Mouse (Mus musculus) cerebellum, postnatal 14 days (tissue): ENCODE data around the gene Etv6.

Source experiments
- DNase-seq, 2 experiments: peaks; one replicate each; pipeline ENCODE4 v3.0.0; 2021; ENCODE audit warnings: mixed read lengths in 2 of 2

Gene Etv6

DNA sequence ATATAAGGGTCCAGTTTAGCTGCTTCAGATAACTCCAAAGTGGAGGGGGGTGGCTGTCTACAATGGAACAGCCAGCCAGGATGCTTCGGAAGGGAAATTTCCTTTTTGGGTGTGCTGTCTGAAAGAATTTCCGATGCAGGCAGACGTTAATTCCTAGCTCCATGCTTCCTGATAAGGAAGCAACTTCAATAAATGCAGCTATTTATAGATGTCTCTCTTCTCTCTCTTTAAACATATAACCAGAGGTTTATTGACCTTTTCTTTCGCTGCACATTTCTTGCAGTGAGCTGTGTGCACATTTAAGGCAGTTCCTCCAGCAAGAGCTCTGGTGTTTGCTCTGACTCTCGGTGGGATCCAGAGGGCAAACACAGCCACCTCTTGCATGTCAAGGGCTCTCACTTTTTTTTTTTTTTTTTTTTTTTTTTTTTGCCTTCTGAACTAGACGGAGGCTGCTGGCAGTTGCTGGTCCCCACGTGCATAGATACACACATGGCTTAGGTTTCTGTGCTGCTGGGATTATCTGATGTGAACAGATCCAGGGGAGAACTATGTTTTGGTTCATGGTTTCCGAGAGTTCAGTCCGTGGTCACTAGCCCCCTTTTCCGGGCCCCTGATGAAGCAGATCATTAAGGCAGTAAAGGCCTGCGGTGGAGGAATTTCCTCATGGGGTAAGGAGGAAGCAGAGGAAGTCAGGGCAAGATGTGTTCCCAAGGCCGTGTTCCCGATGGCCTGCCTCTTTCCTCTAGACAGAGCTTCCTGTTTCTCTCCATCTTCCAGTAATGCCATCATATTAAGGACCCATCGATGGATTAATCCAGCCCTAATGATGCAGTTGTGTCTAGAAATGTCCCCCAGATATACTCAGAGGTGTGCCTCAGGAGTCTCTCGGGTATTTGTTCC, 109.0 kb downstream of the Etv6 start:
- no peak for DNase-seq

DNA sequence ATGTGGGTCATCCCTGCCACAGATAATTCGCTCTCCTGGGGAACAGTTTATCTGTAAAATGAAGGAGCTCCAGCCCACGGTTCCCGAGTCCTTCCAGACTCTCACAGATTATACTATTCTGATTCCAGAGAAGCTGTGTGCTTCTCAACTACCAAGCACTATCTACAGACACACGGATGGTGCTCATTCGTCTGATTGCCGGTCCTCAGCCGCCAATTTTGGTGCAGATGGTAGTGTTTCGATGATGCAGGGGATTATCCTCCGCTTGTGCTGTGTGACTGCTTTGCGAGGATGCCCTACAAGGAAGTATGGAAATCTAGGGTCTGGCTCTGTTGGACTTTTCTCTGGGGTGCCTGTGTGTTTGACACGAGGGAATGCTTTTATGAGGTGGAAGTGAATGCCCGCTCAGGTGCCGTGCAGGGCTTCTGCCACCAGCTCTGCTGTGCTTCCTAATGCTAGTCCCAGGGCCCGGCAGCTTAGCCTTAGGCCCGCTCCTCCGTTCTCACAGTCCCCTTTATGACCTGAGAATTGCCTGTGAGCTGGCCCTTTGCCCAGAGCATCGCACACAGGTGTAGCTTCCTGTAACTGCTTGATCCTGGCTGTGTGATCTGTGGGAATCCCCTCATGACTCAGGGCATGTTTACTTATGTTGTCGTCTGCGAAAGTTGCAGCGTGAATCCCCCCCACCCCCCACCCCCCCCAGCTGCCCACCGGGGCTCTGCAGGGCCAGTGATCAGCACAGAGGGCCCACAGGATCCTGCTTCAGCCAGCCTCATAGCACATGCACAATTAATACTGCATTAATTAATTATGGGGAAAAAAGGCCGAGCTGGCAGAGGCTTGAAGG, 112.3 kb downstream of the Etv6 start:
- DNase-seq = peak; percentile 56 to 67

DNA sequence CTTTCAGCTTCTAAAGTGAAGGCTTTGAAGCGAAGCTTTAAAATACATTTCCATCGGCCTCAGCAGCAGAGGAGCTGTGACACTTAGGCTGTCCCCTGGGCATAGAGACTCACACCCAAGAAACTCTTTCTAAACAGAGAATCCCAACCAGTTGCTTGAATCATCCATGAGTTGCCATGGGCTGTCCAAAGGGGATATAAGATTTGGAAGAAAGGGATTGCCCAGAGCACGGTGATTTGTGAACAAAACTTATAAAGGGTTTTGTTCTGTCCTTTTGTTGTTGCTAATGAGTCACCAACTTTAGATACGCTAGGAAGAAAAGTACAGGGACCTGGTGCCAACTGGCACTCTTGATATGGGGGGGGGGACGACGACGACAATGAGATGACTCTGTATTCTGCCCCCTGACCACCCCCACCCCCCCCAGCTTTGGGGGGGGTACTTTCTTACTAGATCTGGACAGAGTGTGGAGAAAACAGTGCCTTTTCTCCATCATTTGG, 113.0 kb downstream of the Etv6 start:
- DNase-seq = no peak

DNA sequence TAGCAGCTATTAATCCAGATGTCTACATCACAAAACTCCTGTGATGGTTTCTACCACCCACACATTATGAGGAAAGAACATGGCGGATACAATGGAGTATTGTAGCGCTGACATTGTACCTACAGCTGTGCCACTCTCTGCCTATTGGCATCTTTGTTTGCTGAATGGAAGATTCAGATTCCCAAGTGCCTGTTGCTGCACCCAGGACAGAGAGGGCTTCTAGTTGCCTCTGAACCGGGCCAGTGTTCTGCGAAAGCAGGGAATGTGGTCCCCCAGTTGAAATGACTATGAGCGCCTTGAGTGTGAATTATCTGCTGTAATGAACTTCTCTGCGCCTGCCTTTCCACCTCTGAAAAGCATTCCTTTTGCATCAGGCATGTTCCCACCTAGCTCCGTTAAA, 114.1 kb downstream of the Etv6 start:
- no peak for DNase-seq

DNA sequence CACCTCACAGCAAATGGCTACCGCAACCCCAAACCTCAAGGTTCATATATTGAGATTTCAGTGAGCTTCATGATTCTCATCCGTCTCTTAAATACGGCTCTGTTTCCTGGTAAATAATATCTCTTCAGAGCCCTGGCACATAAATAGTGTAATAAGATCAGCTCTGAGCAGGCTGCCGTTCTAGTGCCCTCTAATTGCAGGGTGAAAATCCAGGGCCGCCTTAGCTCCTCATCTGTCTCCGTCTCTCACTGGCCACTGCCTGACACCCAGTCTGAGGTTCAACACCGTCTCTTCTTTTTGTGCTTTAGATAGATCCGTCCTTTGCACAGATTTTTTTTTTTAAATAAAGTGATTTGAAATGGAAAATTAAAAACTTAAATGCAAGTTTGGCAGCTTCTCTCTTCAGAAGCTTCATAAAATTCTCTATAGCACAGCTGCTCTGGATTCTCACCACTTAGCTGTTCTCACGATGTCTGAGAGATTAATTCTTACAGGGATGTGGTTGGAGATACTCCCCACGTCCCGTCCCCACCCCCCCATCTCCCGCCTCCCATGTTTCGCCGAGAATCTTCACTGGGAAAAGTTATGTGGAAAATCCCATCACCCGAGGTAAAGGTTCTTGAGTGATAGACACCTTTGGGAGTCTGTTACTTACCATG, 115.7 kb downstream of the Etv6 start:
- DNase-seq = no peak

DNA sequence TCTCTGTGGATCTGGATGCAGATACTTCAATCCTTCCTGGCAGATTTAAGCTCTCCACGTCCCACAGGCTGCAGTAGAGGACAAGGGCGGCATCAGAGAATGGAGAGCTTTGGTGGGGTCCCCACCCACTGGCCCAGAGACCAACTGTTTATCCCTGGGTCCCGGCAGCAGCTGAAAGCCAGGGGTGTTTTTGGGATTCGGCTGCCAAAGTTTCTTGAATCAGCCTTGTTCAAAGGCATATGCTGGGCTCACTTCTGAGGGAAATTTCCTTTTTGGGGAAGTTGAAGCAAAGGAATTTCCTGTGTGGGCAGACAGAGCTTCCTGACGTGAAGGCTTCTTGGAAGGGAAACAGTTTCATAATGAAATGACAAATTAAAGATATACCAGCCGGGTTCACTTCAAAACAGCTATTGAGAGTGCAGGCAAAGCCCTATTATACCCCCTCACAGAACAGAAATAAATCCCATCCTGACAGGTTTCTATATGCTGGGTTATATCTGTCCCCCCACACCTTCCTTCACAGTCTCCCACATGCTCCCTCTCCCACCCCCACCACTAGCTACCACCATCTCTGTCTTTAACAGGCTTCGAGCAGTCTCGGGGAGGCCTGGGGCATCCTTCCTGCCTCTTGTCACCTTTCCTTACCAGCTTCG, 116.5 kb downstream of the Etv6 start:
- no peak for DNase-seq

DNA sequence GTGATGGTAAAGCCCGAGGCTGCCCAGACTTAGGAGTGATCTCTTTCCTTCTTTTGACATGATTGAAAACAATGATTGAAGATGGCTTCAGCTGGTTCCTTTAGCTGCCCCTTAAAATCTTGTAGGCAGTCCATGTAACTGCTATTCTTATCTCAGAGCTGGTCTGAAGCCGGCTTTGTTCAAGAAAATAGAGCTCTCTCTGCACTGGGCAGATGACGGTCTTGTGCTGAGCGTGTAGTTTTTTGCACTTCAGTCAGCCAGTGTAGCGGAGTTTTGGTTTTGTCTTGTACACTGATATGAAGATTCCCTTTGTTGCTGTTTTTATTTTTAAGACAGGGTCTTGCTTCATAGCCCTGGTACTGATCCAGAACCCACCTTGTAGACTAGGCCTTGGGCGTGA, 117.0 kb downstream of the Etv6 start:
- DNase-seq = no peak

DNA sequence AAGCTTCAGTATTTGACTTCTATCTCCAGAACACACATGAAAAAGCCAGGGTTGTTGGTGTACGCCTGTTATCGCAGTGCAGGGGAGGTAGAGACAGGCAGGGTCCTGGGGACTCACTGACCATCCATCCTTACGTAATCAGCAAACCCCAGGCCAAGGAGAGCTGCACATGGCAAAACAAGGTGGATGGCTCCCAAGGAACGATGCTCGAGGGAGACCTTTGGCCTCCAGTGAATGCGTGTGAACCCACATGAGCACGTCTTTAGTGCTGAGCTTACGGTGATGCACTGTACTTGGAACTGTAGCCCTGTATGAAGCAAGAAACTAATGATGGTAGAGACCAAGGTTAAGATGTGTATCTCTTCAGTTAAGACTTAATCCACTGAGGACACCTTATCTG, 119.2 kb downstream of the Etv6 start:
- DNase-seq = no peak

DNA sequence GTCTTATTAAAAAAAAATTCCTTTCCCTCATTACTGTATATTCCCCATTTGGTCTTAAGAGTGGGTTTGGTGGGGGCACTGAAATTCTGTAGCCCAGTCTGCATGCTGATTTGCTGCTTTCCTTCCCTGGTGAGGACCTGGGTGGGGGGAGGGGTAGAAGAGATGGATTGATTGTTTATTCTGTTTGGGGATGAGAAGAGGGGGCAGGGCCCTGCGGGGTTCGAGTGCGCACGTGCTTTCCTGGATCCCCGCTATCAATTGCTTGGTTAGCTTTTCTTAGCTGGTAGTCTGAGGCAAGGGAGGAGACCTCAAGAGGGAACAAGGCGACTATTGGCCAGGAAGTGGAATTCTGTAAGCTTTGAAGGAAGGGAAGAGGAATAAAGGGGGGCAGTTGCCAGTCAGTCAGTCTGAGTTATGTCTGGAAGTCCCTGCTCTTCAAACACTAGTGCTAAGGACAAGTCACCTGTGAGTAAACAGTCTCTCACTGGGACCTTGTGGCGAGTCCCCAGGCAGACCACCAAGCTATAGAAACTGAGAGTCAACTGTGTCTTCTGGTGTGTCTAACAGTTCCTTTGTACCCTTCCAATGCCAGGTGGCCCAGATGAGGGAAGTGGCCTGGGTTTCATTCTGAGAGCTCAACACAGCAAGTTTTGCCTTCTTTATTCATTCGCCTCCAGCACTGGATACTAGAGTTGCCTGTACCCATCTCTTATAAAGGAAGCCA, 120.6 kb downstream of the Etv6 start:
- no peak for DNase-seq

DNA sequence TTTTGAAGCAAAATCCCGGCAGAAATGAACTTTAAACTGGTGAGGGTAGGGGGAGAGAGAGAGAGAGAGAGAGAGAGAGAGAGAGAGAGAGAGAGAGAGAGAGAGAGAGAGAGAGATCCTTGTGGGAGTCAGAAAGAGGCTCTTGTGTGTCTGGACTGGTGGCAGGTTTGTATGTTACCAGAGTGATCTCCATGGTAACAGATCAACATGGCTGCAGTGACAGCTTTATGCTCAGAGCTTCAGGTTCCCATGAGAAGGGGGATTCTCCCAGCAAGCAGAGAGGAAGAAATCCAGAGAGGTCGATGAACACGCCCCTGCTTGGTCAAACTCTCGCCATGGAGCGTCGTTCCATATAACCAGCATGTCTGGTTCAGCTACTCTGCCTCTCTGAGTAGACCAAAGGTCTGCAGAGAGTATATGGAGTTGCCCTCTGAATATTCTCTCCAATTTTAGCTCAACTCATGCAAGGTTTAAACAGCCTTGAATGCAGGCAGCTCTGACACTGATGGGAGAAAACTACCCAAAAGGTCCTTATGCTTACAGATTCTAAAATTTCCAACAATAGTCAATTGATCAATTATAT, 122.1 kb downstream of the Etv6 start:
- no peak for DNase-seq

DNA sequence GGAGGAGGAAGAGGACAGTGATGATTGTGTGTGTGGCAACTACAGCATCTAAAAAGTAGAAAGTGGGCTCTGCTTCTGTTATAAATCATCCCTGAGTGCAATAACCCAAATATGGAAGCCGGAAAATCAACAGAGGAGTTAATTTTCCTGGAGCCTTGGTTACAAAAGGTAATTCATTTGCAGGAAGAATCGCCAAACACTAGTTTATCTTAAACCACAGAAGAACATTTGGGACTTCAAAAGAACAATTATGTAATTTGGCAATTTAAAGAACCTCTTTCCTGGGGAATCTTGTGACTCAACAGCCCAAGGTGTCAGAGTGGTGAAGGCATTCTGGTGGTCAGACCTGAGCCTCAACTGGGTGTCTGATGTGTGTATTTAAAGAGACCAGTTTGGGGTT, 122.7 kb downstream of the Etv6 start:
- DNase-seq = no peak

DNA sequence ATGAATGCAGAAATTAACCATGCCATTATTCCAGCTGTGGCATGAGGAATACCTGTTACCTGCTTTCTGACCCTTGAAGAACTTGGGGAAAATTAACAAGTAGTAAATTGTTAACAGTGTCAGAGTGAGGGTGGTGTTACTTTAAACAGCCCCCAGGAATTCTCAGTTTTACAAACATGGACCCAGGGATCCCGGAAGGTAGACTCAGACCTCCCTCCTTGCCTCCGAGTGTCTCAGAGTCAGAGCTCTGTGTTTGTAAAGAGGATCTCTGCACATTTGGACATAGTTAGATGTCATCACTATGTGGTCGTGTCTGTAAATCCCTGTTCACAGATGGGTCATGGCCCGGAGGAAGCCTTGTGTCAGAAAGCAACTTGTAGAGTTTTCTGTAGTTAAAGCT, 124.2 kb downstream of the Etv6 start:
- no peak for DNase-seq

DNA sequence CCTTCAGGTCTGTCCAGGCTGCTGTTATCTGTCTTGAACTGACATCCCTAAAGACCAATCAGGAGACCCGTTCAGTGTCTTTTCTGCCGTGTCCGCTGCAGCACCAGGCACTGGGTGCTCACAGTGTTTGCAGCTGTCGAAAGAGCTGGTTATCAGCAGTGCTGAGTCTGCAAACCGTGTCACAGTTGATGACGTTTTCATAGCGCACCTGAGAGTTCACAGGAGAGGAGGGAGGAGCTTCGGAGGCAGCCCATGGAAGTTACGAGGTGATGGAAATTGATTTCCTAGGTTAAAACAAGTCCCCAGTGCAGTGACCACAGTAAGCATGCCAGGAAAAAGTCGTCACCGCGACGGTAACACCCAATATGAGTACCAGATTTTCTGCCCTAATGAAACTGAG, 125.5 kb downstream of the Etv6 start:
- DNase-seq = no peak

DNA sequence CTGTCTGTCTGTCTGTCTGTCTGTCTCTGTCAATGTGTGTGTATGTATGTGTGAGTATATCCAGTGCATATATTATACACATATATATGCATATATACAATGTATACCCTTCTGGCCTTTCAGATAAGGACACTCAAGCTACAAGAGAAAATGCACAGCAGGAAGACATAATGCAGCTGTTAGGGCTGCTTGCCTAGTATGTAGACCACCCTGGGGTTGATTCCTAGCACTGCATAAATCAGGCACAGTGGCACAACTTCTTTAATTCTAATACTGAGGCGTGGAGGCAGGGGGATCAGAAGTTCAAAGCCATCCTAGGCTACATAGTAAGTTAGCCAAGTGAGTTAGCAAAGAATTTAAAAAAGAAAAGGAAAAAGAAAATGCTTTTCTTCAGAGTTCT, 127.8 kb downstream of the Etv6 start:
- DNase-seq = no peak

DNA sequence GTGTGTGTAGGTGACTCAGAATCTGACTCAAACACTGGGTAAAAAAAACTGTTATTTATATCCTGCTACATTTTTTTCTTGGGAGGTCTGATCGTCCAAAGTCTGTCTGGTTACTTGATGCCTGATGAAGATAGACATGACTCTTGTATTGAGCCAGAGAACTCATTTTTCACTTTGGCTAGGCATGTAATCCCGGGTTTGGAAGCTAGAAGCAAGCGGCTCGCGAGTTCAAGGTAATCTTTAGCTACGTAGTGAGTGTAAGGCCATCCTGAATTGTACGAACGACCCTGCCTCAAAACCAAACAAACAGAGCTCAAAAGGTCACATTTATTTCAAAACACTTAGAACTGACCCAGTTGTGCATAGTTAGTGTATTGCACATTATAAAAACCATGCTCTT, 128.9 kb downstream of the Etv6 start:
- no peak for DNase-seq

DNA sequence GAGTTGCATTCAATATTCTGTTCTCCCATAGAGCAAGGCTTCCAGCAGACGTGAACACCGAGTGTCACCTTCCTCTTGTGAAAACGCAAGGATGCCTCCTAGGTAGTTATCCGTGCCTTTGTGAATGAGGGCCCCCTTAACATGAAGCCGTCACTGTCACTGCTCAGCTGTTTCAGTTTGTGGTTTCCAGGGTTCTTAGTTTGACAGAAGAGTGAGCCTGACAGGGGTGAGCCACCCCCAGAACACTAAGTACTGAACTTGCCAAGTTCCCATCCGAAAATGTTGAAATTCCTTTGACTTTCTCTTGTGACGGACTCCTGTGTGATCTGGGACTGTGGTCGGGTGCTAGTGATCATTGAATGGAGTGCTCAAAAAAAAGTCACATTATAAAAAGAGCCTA, 129.5 kb downstream of the Etv6 start:
- DNase-seq = no peak

DNA sequence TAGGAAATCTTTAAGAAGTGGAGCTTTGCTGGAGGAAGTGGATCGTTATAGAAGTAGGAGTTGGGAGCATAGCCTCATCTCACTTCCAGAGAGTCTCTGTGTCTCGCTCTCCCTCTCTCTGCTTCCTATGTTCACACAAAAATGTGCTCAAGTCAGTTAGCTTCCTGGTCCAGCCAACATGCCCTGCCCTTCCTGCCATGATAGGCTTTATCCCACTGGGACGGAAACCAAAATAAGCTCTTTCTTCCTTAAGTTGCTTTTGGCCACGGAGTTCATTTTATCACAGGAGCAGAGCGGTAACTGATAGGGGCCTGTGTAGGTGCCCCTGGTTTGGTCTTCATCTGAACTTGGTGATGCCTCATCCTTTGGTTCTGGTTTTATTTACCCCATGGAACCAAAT, 132.5 kb downstream of the Etv6 start:
- DNase-seq = no peak

DNA sequence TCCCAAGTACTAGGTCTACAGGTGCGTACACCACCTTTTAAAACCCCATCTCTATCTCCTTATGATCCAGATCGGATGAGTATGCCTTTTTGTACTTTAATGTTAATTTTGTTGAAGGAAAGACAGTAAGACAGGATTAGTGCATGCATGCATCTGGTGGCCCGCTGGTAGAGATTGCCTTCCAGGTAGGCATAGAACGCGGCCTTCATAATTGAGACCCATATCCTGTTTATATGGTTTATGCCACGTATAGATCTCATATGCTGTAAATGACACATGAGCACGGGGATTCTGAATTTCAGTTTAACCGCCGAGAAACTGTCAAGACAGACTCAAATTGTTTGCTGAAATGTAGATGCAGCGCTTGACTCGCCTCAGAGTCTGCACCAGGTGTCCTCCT, 133.3 kb downstream of the Etv6 start:
- no peak for DNase-seq

DNA sequence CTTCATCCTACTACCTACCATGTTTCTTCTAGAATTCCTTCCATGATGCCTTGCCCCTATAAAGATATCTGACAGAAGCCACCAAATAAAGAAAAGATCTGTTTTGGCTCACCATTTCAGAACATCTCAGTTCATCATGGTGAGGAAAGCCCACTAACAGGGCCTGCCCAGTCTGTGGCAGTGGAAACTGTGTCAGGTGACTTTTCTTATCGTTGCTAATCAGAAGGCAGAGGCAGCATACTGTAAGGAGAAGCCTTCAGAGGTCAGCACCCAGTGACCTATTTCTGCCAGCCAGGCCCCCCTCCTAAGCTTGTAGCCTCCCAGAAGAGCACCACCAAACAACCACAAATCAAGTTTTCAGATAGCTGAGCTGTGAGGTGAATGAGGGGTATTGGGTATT, 135.7 kb downstream of the Etv6 start:
- DNase-seq = no peak

DNA sequence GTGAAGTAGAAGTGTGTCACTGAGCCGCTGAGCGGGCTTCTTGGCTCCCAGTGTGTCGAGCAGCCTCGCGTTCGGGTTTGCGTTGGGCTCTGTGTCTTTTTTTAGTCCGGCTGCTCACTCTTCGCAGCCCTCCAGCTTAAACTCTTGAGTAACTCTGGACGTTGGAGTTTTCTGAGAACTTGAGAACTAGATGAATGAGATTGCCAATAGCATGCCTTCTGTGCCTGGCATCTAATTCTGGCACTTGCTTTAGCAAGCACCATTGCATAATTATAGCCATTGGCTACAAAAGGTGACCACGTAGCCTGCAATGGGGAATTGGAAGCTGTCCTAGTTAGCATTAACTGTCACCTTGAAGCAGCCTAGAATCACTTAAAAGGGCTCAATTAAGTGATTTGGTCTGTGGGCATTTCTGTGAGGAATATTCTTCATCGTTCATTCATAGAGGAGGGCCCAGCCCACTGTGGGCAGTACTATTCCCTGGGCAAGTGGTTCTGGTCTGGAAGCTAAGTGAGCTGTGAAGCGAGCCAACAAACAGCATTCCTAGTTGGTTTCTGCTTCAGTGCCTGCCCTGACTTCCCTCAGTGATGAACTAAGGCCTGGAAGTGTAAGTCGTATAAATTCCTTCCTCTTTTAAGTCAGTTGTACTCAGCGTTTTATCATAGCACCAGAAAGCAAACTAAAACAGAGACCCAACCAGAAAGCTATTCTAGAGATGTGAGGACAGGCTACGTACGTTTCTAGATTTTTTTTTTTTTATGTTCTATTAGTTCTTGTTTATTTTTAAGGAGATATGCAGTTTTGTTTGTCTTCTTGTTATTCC, 136.6 kb downstream of the Etv6 start:
- DNase-seq = peak in 1 of 2 experiments; percentile 12

DNA sequence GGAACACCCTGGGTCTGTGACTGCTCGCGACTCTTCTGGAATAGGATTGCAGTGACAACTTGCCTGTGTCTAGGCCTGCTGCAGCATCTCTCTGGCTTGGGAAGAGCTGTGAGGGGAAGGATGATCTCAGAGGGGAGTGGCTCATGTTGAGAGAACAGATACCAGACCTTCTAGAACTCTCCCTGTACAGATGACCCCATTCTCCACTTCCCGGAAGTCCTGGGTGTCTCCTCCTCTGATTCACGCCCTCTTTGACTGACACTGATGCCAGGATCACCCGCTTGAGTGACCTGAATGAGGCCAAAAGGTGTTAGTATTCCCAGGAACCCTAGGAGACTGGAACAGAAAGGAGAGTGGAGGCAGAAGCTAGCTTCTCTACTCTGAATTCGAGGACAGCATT, 137.9 kb downstream of the Etv6 start:
- DNase-seq = no peak
